Mouse (Mus musculus) ovary, adult 18-20 months (tissue): ENCODE data around the gene Rtf2.

Experiments
- DNase-seq: peaks from one replicate; pipeline ENCODE4 v3.0.0; 2022; ENCODE audit warnings: low spot score, mixed read lengths

Rtf2 gene

GRCm38 (mm10) chr2:172484696-172485370 lies 44.5 kb downstream of the Rtf2 start:
- DNase-seq, result no peak

GRCm38 (mm10) chr2:172496736-172497345 lies 56.5 kb downstream of the Rtf2 start:
- DNase-seq, result no peak

- DNase-seq, result no peak
Measured at GRCm38 (mm10) chr2:172498823-172499222, 58.5 kb downstream of the Rtf2 start.

GRCm38 (mm10) chr2:172500752-172501316 lies 60.5 kb downstream of the Rtf2 start:
- no peak for DNase-seq

GRCm38 (mm10) chr2:172501341-172501740 lies 61.0 kb downstream of the Rtf2 start:
- no peak for DNase-seq

- DNase-seq, result no peak
Measured at GRCm38 (mm10) chr2:172502168-172502567, 61.8 kb downstream of the Rtf2 start.

GRCm38 (mm10) chr2:172506121-172506520 lies 65.8 kb downstream of the Rtf2 start:
- no peak for DNase-seq

GRCm38 (mm10) chr2:172510056-172510712 lies 69.8 kb downstream of the Rtf2 start:
- no peak for DNase-seq

- DNase-seq, result no peak
Measured at GRCm38 (mm10) chr2:172510899-172511298, 70.5 kb downstream of the Rtf2 start.

GRCm38 (mm10) chr2:172516407-172516992 lies 76.1 kb downstream of the Rtf2 start:
- DNase-seq, result no peak
